Mouse (Mus musculus): ENCODE results near the gene Tial1.

Gene Tial1

DNA sequence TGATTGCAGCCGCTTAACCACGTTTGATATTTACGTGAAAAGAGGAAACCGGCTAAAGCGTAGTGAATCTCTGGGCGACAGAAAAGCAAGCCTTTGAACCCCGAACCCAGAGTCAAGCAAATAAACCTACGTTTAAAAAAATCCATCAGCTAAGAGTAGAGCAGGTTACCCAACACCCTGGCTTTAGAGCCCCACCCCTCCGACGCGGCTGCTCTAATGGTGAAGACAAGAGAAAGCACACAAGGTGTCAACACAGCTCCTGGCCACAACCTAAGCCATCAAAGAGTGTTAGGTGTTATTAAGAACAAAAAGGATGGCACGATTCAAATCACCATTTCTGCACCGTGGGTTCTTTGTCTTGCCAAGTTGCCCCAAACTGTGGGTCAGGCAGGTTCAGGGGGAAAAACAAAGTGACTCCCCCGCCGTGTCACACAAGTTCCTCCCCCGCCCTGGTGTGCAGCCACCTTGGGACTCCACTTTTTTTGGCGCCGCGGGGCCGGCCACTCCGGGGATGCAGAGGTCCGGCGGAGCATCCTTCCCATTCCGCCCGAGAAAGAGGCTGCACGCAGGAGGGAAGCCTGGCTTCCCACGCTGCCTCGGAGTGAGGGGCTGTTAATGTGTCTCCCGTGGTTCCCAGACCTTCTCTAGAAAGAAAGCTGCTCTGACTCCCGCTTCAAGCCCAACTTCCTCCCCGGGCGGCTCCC lies 44.1 kb downstream of the Tial1 start:
- no peak for DNase-seq (ENCODE audit: low spot score)

DNA sequence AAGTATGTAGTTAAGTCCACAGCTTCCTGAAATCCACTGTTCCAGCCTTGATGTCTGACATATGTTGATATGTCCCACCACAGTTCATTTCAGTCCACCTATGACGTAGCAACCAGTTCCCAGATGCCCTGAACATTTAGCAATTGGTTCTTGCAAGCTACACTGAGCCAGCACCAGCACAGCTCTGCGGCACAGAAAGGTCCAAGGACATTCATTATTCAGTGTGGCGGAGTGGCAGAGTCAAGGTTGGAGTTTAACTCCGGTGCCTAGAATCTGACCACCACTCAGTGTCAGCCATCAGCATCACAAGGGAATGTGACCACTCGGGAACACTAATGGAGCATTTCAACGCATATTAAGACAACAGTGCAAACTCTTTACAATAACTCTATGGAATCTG lies 44.9 kb downstream of the Tial1 start:
- no peak for DNase-seq (ENCODE audit: low spot score)

DNA sequence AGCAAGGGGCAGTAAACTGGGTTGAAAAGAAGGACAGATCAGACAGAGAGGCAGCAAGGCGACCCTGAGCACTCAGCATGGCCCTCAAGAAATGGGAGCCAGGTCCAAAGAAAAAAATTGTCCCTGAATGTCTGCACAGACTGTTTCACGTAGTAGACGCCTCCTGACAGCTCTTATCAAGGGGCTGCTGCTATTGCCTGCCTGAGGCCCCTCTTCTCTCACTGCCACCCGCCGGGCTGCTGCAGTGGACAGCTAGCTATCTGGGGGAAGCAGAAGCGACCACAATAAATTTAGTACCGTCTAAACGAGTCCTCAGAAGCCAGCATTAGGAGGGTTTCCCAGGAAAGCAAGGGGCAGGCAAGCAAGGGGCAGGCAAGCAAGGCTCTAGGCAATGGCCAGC lies 47.1 kb downstream of the Tial1 start:
- no peak for DNase-seq (ENCODE audit: low spot score)

DNA sequence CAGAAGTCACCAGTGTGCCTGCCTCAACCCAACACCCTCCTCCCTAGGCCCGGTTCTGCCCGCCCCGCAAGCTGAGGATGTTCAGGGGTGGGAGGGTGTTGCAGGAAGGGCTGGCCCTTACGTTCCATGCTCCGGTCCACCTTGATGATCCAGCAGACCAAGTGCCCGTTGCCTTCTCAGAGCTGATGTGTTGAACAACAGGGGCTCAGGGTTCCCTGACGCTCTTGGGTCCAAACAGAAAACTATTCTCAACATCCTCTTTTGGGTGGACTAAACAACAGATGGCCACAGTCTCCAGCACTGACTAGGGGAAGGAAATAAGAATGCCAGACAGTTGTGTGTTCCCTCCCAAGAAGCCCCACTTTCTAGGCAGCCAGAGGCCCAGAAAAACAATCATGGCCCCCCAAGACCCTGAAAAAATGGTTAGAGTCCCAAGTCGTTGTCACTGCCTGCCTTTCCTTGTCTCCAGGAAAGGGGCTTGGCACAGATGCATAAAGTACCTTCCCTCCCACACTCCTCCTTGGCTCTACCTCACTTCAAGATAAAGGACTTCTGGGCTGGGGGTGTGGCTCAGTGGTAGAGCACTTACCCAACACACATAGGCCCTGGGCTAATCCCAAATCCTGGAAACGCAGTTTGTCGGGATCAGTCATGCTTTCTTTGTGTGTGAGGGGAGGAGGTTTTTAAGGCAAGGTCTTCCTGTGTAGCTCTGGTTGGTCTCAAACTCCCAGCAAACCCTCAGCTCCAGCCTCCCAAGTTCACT lies 49.3 kb downstream of the Tial1 start:
- no peak for DNase-seq (ENCODE audit: low spot score)

DNA sequence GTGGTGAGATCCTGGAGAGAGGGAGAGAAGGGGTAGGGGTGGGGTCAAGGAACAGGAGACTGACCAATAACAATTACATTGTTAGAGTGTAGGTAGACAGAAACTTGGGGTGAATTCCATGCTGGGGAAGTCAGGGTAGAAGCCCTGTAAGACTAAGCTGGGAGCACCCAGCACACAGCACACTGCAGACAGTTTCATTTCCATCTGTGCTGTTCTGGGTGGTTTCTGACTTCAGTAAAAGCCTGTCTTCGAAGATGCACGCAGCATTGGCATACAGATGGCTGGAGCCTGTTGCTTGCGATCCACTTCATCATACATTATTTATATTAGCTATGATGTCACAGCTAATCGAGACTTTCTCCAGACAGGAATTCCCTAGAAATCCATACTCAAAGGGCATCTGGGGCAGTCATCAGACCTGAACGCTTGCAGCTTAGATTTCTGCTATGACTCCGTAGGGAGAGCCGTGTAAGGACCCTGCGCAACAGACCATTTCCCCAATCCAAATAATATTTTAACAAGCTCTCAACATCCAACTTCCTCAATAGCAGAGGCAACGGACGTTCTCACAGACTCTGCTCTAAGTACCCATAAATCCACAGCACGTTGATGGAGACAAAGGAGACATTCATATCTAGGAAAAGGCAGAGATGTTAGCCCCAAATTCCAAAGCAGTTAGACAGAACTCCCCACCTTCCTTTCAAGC lies 50.7 kb downstream of the Tial1 start:
- no peak for DNase-seq (ENCODE audit: low spot score)

DNA sequence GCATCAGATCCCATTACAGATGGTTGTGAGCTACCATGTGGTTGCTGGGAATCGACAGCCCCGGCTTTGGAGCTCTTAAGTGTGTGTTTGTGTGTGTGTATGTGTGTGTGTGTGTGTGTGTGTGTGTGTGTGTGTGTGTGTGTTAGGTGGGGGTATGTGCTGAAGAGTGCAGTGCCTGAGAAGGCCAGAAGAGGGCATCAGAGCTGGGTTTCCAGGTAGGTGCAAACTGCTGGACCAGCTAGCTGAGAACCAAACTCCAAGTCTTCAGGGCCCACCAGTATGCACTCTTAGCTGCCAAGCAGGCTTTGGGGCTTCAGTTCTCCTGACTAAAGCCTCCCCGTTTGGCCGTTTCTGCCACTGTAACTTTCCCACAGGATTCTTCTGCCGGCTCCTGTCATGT lies 53.3 kb downstream of the Tial1 start:
- DNase-seq (ENCODE audit: low spot score): no peak

DNA sequence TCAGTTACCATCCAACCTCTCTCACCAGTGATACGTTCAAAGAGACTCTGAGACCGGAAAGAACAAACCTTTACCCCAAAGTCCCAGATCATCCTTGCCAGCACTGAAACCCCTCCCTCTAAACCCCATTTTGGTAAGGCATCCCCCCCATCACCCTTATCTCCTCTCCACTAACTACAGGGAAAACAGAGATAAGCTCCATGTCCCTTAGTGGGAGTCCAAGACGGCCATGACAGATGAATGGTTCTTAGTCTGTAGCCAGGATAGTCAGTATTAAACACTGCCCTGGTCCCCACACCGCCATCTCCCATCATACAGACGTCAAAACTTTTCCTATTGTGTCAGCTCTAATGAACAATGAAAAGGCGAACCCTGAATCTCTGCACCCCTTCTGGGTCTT lies 57.5 kb downstream of the Tial1 start:
- DNase-seq (ENCODE audit: low spot score): no peak

DNA sequence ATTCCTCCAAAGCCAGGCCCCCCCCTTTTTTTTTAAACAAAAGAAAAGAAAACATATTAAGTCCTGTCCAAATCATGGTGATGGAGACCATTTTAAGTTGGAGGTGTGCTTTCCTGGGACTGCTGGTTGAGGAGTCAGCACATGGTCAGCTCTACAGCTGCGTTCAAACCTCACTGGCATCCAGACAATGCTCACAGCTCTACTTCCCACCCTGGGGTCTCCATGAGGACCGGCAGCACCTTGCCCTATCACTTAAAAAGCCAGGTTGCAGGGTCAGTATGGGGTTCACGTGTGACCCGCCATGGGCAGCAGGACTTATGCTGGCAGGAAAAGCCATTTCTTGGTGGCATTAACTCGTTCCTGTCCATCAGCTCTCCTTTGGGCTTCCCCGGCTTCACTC lies 57.9 kb downstream of the Tial1 start:
- DNase-seq (ENCODE audit: low spot score): no peak

DNA sequence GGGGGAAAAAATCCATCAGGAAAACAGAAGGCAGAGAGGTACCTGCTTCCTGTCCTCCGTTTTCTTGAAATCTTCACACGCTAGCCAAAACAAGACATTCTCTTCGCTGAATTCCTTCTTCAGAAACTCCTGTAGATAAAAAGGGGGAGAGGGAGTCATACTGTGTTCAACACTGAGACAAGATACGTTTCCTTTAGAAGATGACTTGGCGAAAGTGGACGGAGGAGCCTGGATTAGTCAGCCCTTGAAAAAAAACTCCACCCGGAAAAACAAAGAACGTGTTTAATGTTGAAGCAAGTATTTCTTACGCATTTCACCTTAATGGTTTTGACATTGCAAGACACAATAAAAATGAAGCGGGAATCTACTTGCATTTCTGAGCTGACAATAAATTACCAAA lies 58.4 kb downstream of the Tial1 start:
- no peak for DNase-seq (ENCODE audit: low spot score)

DNA sequence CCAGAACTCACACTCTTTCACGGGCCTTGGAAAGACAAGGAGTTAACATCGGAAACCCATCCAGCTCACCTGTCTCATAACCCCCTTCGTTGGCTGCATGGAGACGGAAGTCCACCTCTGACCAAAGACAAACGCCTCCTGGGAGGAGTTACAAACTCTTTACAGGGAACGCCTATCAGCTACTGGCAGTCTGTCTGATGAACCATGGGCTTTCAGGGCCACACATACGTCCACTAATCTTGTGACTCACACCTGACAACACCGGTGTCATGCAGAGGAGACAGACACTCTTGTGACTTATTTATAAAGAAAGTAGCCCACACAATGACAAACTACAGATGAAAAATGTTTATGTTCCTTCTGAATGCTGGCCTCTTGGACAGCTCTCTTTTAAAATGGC lies 58.9 kb downstream of the Tial1 start:
- no peak for DNase-seq (ENCODE audit: low spot score)

DNA sequence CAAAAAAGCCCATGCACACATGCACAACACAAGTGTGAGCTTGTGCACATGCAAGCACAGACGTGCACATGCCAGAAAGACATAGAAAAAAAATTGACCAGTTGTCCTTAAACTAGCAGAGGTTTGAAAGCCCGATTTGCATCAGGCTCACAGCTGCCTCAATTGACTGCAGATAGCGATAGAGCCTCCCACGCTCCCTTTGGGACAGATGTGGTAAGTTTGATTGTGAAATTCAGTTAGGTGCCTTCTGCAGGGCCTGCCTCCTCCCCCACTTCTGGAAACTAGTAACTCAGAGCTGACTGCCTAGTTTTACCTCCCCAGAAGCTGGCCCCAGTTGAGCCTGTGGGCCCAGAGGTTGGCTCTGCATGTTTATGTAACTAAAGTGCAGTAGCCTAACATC lies 62.9 kb downstream of the Tial1 start:
- peak; percentile 44 for DNase-seq (ENCODE audit: low spot score)

DNA sequence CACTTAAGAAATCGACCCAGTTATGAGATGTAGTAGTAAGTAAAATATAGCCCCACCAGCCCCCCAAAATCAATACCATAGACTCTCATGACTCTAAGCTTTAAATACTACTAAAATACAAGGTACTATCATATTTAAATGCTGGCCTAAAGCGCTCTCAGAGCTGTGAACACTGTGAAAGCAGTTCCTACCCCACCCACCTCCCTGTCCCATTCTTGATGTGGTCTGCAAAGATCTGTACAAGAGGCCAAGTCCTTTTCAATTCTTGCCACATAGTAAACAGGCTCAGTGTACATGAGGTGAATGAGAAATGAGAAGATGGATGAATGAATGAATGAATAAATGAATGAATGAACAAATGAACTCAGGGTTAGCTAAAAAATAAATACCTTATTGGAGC lies 64.5 kb downstream of the Tial1 start:
- DNase-seq (ENCODE audit: low spot score): no peak

DNA sequence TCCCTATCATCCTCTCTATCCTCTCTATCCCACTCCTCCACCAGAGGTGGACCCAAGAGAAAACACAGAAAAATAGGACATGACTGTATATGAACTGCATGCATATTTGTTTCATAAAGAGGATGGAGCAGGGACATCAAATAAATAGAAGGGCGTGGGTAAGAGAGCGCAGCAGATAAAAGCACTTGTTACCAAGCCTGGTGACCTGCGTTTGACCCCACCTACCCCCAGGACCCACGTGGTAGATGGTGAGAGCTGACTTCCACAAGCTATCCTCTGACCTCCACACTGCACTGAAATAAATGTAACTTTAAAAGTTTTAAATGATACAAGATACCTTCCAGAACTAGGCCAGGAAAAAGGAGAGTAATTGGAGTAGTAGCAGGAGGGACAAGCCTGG lies 67.8 kb downstream of the Tial1 start:
- DNase-seq (ENCODE audit: low spot score): no peak

DNA sequence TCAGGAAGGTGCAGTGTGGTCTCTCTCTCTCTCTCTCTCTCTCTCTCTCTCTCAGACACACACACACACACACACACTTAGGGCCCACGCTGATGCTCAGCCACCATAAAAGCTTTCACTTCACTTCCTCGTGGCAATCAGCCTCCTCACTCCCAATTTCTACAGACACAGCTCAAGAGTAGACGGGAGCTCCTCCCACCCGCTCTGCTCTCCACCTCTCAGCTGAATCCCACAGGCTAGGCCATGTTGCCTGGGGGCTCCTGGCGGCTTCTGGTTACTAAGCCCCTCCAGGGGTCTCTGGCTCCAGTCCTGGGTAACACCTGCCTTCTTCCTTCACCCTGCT lies 68.6 kb downstream of the Tial1 start:
- DNase-seq (ENCODE audit: low spot score): no peak

DNA sequence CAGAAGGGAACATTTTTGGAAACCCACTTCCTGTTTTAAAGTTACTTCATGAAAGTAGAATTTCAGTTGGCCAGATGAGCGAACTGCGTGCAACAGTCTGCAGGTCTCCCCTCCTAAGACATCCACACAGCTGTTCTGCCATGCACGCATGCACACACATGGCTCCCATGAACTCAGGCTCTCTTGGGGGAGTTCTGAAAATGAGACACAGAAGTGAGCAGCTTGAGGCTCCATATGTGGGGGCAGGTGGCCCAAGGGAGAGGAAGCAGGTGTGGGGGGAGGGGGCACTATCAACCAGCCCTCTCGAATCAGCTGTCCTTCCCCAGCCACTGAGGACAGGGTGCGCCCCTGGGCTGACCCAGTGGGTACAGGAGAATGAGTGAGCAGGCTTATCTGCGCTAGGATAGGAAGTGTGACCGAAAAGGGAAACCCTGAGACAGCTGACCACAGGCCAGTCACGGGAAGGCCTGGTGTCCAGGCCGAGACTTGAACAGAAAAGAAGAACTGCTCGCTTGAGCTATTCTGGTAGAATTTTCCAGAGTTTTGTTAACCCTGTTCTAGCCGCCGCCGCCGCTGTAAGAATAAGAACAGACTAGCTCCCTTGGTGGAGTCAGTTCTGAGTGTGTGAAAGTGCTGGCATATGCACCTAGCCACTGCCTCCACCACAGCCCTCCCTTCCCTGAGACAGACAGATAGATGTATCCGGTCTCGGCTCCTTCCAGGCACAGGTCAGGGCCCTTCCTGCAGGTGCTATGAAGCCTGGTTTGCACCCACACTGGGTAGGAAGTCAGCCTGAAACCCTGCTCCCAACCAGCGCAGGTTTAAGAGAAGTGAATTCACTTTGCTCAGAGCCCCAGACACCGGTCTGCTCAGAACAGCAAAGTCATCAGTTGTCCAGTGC lies 69.2 kb downstream of the Tial1 start:
- no peak for DNase-seq (ENCODE audit: low spot score)

DNA sequence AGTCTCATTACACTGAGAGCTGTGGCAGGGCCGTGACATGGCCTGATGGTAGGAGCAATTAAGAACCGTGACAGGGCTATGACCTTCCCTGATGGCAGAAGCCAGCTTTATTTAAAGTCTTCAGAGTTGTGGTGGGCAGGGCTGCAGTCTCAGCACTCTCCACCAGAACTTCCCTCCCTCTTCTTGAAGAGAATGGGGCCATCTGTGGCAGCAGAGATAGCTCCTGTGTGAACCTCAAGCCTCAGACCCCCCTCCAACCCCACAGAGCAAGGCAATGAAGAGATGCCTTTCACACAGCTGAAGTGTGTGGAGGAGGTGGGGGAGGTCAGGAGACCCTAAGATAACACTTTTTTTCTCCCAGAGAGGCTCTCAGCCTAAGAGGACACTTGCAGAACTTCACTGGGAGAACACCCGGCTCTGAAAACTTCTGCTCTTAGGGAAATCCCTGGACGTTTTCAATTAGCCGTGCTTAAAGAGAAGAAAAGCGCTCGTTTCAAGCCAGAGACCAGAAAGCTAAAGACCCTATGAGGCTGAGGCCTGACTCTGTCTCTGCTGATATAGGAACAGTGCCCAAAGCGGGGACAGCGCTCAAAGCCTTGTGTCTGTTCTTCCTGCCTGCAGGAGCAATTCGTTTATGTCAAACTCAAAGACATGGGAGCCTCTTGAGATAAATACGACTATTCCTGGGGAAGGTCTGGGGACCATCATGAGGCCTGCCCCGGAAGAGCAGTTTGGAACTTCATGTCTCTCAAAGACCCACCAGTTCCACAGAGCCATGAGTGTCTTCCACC lies 70.1 kb downstream of the Tial1 start:
- DNase-seq (ENCODE audit: low spot score): no peak
